Mouse (Mus musculus) kidney, postnatal 14 days (tissue): ENCODE measurements at regions not wholly inside any gene's neighbourhood (a gene's known extent, or its start where the extent isn't known, plus 50 kb on each side); places are given as distances from the start of the nearest gene placed in this dataset.

ENCODE experiments used
- DNase-seq: peaks from one replicate; pipeline ENCODE4 v3.0.0; 2022; ENCODE audit warnings: mixed read lengths

DNA sequence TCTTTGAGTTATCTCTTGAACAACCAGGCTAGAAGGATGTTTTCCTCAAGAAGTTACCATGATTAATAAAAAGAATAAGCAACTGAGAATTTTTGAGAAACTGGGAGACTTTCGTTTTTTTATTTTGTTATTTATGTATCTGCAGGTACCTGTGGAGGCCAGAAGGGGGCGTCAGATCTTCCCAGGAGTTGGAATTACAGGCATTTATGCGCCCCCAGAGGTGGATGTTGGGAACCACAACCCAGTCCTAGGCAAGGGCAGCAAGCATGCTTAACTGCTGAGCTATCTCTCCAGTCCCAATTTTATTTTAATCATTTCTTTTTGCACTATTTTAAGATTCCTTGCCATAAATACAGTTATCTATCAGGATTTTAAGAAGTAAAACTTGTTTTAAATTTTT is 140.0 kb upstream of the Lmcd1 start:
- peak; percentile 22 for DNase-seq

DNA sequence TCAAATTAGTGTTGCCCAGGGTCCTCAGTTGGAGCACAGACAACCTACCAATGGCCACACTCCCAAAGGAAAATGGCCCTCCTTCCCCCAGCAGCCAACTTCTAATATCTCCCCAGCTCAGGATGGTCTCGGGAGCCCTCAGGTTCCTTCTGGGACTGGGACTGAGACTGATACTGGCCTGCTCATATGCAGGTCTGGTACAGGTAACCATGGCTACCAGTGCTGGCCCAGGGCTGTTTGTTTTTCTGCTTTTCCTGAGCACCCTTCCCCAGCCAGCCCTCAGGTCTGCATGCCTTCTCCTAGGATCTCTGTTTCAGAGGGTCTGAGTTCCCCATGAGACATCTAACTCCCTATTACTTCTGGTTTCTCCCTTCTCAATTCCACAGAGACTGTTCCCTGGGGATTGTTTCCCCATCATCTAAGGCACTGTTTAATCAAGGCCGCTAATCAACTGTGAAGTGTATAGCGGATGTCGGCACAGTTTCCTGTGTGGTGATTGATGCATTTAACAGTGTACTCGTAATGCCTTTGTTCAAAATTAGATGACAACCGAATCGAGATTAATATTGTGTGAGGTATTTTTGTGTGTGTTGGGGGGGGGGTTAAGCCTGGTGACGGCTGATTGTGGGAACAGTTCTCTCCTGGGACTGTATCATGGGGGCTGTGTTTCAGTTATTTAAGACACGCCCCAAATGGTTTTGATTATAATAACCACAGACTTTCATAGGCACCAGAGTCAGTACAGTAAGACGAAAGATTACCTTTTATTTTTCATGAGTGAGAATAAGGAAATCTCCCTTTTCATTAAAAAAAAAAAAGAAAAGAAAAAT is 120.8 kb upstream of the Lmcd1 start:
- DNase-seq: no peak

DNA sequence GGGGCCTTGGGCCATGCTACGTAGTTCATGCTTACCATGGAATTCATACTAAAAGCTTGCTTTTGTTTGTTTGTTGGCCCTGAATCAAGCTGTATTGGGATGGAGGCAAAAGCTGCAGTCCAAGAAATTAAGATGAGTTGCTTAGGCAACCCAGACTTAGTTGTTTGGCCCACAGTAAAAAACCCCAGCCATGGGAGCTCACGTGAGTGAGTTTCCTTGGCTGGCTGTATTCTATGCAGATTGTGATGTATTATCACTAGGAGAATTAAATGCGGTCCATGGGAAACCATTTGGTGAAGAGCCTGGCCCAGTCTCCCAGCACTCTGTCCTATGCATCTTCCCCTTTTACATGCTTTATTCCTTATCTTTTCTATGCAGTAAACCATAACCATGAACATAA is 106.1 kb upstream of the Lmcd1 start:
- no peak for DNase-seq

DNA sequence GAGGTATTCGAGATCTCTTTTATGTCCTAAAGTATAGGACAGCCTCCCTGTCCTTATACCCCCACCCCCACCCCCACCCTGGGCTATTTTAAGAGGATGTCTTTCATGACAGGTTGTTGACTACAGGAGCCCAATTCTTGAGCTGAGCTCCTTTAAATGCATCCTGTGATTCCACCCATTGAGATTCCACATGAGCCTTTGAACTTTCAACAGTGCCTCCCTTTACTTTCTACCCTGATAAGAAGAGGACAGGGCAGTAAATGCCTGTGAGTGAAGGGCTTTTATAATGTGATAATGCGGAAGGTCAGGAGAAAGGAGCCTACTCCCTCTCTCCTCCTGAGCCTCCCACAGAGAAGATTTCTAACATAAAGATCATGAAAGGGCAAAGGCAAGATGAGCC is 97.2 kb upstream of the Lmcd1 start:
- DNase-seq: no peak

DNA sequence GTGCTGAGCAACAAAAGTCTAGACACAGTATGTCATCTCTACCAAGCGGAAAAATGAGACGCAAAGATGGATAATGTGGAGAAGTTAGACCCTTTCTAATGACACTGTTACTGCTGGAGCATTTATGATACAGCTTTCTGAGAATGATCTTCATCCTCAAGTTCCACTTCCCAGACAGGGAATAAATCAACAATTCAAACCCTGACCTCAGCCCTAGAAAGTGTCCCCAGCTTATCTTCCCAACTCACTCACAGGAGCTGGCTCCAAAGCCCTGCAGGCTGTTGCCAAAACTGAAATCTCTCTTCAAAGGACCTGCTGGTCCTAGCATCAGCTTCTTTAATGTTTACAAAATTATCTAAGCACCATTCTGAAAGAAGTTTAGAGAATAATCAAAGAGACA is 85.9 kb upstream of the Lmcd1 start:
- DNase-seq: no peak

DNA sequence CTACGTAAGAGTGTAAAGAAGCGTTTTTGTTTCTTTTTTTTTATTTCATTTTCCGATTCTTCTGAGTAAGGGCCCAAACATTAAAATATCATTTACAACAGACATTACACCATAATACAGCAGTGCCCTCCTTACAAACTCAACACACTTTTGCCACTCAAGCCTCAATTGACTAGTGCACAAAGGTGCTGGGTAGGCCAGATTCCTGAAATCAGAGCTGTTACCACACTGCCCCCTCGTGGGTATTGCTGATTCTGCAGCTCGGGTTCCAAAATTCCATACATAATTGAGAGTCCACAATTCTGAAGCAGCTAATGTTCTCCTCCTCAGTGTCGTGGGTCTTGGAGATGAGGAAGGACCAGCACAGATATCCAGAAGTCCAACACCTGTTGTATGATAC is 82.5 kb upstream of the Lmcd1 start:
- DNase-seq: peak; percentile 75

DNA sequence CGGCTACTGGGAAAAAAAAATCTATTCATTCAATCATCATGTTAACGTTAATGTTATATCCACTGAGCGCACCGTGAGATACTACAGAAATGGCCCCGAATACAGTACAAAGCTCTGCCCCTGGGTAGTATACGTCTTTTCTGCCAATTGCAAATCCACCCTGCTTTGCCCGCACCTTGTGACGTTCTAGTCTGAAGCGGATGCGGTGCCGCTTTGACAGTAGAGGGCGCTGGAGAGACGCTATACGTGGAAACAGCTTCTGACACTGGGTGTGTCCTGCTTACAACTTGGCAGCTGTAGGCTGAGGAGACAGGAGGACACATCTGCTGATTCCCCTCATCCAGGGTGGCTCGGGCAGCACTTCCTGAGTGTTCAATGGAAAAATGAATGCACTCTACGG is 76.1 kb upstream of the Lmcd1 start:
- peak; percentile 83 for DNase-seq

DNA sequence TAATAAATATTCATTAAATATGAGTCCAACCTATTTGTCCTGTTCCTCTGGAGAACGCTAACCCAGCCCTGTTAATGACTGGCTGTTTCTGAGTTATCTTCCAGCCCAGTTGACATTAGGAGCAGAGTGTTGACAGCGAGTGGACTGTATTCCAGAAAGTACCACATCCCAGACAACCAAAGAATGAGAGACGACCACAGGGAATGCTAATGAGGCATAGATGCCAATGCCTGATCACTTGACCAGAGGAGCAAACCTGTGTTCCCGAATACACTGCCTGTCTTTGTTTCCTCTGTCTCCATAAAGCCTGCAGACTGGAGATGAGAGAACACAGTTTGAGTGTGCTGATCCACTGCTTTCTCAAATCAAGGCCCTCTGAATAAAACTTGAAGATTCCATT is 74.3 kb upstream of the Lmcd1 start:
- DNase-seq: no peak

DNA sequence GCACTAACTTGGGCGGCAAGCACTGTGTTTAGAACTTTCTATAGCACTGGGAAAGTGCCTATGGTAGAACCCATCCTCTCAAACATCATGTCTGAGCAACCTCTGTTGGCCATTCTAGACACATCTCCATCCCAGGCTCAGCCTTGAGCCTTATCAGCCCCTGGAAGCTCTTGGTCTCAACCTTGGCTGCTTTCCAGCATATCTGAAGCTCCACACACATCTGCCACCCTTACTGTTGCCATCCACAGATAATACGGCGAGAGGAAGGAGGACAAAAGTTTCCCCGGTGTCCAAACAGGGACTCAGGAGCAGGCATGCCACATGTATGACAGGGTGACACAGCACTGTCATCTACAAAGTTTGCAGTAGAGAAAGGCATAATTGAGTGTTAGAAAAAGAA is 71.4 kb upstream of the Lmcd1 start:
- DNase-seq: no peak

DNA sequence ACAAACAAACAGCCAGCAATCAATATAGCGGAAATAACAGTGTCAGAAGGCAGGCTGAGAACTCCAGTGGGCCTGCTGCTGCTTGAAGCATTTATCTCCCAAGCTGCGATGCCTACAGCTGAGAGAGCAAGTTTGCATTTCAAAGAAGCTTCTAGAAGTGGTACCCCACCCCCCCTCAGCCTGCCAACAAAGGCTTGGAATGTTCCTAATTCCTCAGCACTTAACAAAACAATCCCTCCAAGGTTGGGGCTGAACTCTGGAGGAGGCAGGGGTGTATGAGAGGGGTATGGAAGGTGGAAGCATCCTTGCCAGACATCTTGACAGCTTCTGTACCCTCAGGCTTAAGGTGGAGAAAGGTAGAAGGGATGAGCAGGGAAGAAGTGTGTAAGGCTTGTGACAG is 70.2 kb upstream of the Lmcd1 start:
- DNase-seq: no peak

DNA sequence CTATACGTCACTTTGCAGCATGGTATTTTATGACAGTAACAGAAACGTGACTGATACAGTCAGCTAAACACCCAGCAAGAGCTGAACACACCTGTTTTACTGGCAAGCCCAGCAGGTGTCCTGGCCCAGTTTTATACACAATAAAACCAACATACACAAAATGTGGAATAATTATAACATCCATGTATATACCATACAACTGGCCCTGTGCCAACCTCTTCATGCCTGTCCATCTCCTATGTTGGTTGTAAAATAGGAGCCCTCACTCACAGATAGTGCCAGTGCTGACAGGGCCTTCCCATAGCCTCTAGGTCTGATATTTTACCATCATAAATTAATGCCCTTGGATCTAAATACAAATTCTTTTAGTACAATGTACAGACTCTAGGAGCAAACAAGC is 68.6 kb upstream of the Lmcd1 start:
- DNase-seq: no peak

DNA sequence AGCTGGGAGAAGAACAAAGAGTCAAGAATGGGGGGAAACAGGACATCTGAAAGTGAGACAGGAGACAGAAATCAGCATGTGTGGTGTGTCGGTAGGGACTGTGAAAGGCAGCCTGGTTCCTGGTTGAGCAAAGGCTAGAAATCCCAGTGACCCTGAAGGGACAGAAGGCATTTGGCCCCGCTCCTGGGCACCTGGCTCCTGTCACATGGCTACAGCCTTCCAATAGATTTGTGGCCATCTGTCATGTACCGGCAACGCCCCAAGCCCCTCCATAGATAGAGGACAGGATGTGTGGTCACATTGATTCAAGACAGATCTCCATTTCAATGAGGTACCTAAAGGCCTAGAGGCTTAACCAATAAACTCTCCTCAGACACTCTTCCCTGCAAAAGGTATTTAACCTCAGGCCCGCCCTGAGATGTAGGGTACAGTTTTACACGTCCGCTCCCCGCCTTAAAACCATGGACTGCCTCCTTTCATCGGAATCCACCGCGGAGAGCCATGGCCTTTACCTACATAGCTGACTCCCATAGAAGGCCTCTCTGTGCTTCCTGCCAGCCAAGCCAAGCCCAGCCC is 68.0 kb upstream of the Lmcd1 start:
- no peak for DNase-seq

DNA sequence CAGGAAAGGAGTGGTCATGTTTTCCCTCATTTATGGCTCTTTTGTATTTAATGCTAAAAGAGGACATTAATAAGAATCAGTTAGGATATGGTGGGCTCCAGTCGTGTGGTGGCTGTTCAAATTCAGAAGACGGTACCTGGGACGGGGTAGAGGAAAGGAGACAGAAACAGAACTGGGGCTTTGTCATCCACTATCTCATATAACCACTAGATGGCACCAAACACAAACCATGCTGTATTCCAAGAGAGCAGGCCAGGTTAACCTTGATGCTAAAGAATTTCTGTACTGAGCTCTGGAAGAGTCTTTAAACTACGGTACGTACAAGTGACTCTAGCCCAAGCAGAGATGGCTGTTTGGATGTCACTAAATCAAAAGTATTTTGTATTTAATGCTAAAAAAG is 66.3 kb upstream of the Lmcd1 start:
- peak; percentile 56 for DNase-seq

DNA sequence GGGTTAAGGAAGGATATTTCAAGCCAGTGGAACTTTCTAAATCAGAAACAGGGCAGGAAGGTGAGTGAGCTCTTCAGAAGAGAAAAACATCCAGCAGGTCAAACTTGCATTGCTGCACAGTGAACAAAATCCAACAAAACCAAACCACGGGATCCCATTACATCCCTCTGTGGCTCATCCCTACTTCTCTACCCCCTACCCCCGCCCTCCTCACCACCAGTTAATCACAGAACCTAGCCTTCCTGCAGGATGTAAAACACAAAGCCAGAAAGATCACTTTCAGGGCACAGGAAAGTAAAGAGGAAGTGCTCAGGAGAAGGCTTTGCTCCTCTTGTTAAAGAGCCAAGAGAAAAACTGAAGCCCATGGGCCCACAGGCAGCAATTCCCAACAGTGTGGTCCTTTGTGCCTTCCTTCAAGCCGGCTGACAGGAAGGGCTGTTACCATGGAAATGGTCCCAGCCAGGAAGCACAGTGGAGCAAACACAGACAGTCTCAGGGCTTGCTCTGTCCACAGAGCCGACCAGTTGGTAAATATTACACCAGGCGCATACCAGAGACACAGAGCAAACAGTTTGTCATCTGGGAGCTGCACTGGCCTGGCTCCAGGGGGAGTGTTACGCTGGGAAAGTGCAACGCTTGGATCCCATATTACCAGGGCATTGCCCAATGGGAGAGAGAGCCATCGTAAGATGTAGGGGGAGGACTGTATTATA is 63.2 kb upstream of the Lmcd1 start:
- peak; percentile 86 for DNase-seq

DNA sequence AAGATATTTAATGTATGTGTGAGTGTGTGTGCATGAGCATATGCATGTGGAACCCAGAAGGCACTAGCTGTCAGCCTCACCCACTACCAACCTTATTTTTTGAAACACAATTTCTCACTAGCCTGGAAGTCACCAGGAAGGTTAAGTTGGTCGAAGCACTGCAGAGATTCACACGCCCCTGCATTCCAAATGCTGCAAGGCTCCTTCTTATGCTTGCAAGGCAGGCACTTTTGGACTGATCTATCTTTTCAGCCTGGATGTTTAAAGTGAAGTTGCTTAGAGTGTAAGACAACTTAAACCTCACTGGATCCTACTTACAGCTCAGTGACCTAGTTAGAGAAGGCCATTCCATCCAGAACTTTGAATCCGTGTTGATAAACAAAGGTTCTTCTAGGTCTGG is 56.7 kb upstream of the Lmcd1 start:
- no peak for DNase-seq

DNA sequence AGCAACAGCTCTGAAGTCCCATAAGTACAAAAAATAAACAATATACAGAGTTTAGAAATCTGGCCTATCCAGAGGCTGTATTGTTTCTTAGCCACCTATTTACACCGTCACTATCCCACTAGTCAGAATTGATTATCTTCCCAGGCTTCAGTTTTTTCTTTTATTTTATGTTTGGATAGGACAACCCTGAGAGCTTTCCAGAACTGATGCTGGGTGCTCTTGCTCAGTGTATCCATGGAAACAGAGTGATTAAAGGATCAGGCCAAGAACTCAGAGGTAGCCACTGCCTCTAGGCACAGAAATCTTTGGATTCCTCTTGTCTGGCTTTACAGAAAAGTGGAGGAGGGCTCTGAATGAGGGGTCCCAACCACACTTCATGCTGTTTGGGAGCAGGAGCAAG is 55.3 kb upstream of the Lmcd1 start:
- no peak for DNase-seq

DNA sequence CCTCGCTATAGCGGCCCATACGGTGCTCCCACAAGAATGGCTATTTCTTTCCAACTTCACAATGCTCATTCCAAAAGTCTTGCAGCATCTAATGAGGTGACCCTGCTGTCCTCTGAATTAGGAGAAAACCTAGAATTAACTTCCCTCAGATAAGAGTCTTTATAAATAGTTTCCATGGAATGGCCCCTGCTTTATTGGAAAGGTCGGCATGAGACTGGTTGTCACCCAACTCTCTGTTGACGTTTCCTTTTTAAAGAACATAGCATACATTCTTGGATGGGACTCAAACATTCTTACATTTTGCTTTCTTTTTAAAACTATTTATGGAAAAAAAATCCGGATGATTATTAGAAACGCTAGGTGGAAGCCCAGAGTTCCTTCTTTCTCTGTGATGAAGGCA is 53.9 kb upstream of the Lmcd1 start:
- DNase-seq: no peak

DNA sequence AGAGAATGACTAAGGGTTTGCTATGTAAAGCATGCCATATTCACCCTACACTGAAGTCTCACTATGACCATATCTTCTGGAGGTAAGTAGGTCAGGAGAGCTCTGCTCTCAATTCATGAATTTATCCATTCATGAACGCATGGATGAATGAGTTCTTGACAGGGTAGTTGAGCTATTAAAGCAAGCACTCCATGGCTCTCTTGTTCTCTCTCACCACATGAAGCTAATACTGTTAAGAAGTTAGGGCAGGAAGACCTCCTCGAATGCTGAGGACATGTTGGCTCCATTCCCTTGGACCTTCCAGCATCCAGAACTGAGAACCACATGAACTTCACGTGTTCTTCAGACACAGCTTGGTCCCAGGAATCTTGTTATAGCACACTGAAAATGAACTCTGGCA is 53.4 kb upstream of the Lmcd1 start:
- DNase-seq: no peak

DNA sequence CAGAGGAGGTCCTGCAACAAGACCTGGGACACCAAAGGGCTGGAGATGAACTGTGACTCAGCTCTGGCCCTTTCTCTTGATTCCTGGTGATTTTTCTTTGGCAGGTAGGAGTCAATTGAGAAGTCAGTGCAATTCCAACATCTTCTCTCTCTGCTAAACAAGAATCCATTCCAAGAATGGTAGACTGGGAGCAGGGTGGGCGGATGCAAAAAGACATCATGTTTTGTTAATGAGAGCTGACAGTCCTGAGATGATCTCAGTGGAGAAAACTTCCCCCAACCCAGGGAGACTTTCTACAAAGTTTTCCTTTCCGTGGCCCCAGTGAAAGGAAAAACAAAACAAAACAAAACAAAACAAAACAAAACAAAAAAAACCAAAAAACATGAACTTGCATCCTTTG is 52.2 kb upstream of the Lmcd1 start:
- DNase-seq: no peak

DNA sequence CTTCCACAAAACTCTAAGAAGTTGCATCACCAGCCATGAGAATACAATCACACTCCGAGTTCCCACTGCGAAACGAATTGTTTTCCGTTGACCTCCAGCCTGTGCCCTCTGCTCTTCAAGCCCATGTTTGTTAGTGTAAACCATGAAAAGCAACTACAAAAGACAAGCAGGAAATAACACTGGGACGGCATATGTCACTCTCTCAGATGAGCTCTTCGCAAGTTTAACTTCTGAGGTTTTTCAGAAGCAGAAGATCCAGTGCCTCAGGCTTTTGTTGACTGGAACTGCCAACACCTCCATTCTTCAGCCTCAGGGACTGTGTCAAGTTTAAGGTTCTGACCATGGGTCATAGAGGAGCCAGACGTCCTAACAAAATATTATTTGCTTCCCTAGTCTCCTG is 50.2 kb upstream of the Lmcd1 start:
- no peak for DNase-seq
